Mouse (Mus musculus): ENCODE results near the gene Slc34a3.

DNA sequence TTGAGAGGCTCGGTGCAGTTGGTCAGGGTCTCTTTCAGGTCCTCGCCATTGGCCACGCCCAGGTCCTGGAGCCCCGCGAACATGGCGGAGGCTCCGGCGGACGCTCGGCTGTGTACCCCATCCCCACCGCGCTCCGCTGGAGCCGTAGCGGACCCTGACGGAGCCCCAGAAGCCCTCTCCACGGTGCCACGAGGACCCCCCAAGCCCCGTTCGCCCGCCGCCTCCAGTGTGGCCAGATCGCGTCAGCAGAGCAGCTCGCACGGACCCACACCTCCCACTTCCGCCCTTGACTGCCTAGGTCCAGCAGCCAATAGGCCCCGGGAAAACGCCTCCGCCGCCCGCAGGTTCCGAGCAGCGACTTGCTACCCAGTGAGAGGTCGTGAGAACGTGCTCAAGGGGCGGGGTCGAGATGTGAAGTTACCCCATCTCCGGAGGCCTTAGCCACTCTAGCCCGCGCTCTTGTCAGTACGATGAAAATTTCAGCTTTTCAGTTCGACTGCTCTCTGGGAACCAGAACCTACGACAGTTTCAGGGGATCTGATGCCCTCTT lies 23.0 kb downstream of the Slc34a3 start, which contains the start of gene Nelfb:
- TF ChIP-seq CTCF (IDR thresholded peaks at IDR 0.05; ENCODE audit: insufficient read depth, low read length): no peak
- peak; percentile 81; the same call in 1 of the 2 replicates for TF ChIP-seq POLR2A (IDR thresholded peaks at IDR 0.05; ENCODE audit: borderline replicate concordance, extremely low read depth, low read depth, low read length)

Data from lung, adult 2 months (tissue).